Mouse (Mus musculus) fat pad, adult 2 months (tissue): ENCODE results near the gene Psrc1.

Source experiments
- DNase-seq: peaks from one replicate; pipeline ENCODE4 v3.0.0-alpha.2; 2011; ENCODE audit warnings: low read depth, low spot score; ENCODE audit errors: extremely low read depth

The Psrc1 gene

DNA sequence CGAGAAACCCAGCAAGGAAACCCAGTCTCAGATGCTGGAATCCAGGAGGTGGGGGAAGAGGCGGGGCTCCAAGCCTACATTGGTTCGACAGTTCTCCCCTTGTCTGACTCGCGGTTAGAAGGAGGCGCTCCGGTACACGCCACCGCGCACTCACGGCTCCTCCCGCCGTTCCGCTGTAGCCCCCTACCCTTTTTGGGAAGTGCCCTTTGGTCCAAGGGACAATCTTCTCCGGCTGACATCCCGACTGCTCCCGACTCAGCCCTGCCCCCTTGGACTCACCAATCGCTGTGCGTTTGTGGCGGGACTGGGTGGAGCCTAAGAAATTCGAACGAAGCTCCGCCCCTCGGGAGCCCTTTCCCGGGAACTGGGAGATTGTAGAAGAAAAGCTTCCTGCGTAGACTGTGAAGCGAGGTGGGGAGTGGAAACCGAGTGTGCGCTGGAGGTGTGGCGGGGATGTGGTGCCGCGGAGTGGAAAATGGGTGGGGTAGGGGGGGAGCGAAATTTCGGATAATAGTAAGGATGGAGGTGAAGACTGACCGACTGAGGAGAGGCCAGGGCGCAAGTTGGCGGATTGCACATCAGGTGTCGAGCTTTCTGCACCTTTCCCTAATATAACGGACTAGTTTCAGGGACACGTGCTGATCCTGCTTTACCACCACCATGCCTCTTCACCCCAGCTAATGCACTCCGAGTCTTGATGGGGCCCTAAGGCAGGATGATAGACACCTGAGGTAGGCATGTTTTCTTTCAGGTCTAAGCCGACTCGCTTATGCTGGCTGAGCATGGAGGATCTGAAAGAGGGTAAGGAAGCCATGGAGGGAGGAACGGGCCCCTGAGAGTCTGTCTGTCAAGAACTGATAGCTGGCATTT, at the start of gene Psrc1:
TSS of gene Psrc1 (plus strand) at position 355 of the 870 bp plus-strand sequence.
- DNase-seq: no peak

GRCm38 (mm10) chr3:108336878-108337277, 46.8 kb upstream of the Psrc1 start:
- DNase-seq: no peak

DNA sequence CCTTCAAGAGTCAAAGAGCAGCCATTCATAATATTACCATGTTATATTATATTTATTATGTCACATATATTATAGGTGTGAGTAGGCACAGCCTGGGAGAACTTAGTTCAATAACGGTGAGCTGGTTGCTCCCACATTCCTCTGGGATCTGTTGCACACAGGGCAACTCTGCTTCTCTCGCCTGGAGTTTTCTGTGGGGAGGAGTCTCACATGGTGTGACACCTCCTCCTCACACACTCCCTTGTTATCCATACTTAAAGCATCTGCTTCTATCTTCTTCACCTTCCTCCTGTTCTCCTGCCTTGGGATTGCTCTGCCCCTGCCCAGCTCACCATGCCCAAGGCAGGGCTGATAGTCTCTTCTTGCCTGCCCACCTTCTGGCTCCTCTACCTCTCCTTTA, 42.6 kb upstream of the Psrc1 start:
- no peak for DNase-seq

GRCm38 (mm10) chr3:108342185-108342584, 41.5 kb upstream of the Psrc1 start:
- no peak for DNase-seq

- DNase-seq: peak; percentile 31
These were observed 37.8 kb upstream of the Psrc1 start for GRCm38 (mm10) chr3:108345855-108346254.

DNA sequence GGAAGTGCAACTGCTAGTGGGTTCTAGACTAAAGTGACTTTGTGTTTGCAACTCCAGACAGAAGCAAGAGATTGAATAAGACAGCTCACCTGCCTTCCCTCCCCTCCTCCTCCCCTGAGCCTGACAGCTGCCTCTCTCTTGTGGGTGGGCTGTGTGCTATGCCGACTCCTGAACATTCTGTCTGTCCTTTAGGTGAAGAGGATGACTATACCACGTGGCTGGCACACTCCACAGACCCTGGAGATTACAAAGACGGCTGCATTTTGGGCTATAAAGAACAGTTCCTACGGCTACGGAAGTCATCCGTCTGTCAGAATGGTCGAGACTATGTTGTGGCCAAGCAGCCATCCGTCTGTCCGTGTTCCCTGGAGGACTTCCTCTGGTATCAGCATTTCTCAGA, 35.3 kb upstream of the Psrc1 start:
- DNase-seq: no peak

DNA sequence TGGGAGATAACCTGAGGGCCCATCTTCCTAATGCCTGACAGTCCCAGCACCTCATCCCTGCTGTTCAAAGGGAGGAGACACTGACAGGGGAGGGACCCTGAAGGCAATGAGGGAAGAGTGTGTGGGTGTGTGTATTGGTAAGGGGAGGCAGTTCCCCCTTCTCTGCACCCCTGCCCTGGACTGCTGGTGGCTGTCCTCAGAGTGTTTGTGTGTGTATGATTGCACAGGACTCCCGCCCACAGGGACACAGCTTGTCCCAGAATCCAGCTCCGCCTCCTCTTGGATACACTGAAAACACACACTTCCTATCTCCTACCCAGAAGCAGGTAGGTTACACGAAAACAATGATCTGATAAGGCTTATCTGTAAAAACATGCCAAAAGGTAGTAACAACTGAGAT, 28.4 kb upstream of the Psrc1 start:
- DNase-seq: no peak

GRCm38 (mm10) chr3:108357051-108357450, 26.6 kb upstream of the Psrc1 start:
- DNase-seq: no peak

DNA sequence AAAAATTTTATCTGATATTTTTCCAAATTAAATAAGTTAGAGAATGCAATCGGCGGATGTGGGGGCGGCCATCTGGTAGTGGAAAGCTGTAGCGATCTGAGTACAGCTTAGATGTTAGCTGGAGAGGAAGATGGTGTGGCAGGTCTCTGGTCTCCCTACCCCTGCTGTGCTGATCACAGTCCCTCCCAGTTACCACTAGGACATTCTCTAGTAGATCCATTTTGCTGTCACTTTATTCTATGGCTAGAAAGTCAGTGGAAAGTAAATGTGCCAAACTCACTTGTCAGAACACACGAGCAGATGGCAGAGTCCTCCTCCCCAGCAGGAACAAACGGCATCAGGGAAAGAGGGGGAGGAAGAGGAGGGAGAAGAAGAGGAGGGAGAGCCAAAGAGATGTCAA, 25.2 kb upstream of the Psrc1 start:
- DNase-seq: no peak

DNA sequence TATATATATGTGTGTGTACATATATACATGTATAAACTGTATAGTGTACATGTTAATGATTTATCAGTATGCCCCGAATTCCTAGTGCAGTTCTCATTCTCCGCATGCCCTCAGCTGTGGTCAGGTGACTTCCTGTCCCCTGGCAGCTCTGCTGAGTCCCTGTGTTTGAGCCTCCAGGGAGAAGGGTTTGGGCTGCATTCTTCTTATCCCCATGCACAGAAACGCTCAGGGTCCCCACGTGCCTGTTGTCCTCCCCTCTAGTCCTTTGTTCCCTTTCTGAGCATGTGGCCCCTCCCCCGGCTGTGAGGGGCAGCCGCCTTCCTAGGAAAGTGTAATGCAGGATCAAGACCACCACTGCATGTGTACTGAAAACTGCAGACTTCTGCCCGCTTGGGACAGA, 22.7 kb upstream of the Psrc1 start:
- no peak for DNase-seq

DNA sequence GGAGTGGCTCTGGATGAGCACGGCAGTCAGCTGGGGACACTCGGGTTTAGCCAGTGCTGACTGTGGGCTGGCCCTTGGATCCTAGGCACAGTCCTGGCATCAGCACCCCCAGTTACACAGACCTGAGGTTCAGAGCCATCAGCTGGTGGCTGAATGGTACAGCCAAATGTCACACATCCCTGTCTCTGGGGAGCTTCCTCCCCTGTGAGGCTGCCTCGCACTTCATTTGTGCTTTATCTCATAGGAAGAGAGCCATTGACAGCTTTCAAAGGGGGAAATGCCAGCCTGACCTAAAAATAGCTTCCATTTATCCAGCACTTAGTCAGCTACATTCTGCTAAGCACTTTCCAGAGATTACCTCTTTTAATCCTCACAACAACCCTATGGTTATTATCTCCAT, 20.0 kb upstream of the Psrc1 start:
- no peak for DNase-seq

DNA sequence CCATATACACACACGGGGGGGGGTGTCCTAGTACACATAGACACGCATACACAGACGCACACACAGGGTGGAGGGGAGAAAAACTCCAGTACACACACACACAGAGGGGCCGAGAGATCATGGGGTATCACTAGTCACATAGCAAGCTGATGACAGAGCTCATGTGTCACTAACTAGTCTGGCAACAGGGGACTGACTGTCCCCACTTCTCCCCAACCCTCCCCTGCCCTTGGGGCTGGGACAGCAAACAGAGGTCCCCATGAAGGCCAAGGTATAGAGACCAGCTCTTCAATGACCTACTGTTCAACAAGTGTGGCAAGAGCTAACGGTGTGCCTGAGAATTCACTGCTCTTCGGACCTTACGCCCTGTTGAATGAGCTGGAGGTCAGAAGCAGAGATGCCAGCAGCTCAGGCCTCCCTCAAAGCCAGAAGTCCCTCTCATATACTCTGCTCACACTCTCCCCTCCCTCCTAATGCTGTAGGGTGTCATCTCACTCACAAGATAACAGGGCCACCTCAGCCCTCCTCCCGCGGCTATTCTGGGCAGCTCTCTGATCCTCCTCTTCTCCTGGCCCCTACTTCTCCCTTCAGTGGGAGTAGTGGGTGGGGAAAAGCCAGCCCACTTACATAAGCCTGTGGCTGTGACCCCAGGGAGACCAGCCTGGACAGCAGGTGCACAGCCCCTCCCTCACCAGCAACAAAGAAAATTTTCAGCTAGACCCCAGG, 19.2 kb upstream of the Psrc1 start, which contains the start of gene Mybphl:
TSS of gene Mybphl (plus strand) at position 642 of the 726 bp plus-strand sequence.
- DNase-seq: no peak

DNA sequence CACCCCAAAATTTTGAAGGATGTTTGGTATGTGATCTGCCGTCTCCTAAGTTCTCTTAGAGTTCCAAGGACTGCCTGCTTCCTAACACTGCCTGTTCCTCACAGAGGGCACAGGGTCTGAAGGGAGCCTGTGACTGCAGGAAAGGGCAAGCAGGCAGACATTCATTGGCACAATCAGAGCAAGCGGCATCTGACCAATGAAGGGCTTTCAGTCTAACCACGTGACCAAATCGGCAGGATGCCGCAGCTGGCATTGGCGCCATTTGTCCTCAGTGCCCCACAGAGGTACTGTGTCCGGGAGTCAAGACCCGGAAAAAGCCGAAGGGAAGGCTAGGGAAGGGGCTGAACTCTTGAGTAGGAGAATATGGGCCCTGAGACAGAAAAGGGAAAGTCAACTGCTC, 16.5 kb upstream of the Psrc1 start:
- DNase-seq: no peak

DNA sequence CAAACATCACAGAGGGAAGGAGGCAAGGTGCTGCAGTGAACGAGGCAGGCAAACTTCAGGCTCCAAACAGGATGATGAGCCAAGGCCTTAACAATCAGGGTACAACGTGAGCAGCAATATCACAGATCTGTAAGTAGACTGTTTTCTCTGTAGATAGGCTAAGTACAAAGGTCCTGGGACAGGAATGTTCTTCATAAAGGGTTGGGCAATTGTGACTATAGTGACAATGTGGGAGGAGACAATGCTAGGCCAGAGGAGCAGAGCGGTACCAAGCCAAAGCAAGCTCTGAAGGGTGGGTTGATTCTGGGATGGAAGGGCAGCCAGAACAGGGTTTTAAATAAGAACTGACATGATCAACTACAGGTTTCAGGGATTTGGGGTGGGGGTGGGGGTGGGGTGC, 15.8 kb upstream of the Psrc1 start:
- no peak for DNase-seq

GRCm38 (mm10) chr3:108368721-108369120, 14.9 kb upstream of the Psrc1 start:
- no peak for DNase-seq

GRCm38 (mm10) chr3:108372274-108372673, 11.4 kb upstream of the Psrc1 start:
- DNase-seq: no peak

DNA sequence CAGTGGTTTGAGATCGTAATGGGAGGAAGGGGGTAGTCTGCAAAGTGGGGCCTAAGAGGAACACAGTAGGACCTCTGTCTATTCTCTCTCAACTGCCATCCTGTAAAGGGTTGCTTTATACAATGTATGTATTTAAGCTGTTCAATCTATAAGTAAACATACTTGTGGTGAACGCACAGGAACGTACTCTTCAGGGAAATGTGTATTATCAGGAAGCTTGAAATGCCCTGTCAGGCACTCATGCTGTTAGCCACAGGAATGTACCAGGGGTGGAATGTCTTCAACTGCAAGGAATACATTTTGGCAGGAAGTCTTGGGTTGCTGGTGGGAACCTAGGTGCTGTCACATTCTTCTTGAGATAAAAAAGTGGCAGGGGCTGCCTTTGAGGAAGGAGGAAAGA, 10.9 kb upstream of the Psrc1 start:
- no peak for DNase-seq

DNA sequence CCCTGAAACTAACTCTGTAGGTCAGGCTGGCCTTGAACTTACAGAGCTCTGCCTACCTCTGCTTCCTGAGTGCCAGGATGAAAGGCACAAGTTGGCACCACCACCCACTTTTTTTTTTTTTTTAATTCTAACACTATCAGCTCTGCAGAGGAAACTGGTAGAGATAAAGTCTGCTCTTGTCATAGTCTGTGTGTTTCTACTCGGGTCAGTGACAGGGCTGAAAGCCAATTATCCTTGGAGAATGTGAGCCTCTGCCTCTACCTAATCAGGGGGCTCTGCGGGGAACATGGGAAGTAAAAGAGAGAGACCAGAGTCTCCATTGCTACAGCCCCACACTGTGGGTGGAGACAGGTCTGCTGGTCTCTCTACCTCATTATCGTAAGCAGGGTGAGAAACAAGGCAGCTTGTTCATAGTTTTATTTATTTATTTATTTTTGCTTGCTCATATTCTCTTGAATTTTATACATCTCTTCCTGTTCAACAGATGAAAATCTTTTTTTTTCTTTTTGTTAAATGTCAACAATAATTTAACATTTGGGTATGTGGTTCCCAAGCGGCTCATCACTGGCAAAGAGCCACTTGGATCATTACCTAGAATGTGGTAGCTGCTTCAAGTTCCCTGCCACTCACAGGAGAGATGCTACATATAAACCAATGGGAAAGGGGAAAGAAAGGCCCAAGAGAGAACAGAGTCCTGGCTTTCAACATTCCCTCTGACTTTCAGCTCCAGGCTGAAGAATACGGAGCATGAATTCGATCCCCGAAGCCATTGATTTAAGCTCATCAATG, 4.6 kb upstream of the Psrc1 start:
- DNase-seq: no peak

DNA sequence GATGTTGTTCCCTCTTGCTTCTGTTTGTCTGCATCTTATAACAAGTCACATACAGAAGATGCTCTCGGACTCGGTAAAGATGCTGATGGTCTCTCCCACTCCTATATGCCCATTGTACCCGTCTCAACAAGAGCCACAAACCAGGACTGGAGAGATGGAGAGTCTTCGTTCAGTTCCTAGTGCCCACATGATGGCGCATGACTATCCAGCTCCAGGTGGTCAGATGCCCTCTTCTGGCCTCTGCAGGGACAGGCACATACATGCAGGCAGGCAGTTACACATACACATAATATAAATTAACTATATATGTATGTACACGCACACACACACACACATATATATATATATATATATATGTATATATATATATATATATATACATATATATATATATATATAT, 2.9 kb upstream of the Psrc1 start:
- no peak for DNase-seq

DNA sequence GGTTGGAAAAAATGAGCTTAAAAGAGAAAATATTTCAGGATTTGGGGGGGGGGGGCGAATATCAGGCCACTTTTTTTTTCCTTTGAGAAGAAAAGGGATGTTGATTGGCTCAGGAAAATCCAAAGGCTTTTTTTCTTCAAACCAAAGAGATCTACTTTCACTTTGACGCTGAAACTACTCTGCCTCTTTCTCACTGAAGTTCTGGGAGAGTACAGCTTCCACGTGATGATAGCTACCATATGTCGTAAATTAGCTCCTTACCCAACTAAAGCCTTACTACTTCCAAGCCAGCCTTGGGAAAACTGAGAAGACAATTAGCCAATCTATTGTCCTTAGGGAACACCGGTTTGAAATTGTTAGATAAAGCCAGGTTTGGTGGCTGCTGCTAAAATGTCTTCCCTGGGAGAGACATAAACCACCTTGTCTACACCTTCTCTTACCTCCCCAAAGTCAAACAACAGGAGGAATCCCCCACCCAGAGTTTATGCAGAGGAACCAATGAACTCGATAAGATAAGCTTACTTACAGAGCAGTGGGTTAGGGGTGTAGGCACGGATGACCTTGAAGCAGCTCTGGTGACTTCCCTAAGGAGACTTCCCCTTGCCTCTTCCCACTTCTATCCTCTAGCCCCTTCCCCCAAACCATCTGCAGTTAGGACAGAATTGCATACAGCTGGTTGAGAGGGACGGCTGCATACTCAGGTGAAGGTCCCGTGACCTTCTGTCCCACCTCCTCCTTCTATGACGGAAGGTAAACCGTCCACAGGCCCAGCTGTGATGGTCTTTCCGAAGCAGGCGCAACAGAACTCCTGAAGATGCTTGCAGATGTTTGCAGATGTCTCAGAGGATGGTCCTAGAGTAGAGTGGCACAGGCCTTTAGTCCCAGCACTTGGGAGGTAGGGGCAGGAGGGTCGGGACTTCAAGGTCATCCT, 1.4 kb upstream of the Psrc1 start:
- DNase-seq: peak; percentile 55
